Mouse (Mus musculus): ENCODE measurements at regions not wholly inside any gene's neighbourhood (a gene's known extent, or its start where the extent isn't known, plus 50 kb on each side); places are given as distances from the start of the nearest gene placed in this dataset.
"Not testable (repeated sequence)": the region's sequence is repeated elsewhere in the genome, so short reads cannot be mapped to it uniquely, and the experiment has no call there.

DNA sequence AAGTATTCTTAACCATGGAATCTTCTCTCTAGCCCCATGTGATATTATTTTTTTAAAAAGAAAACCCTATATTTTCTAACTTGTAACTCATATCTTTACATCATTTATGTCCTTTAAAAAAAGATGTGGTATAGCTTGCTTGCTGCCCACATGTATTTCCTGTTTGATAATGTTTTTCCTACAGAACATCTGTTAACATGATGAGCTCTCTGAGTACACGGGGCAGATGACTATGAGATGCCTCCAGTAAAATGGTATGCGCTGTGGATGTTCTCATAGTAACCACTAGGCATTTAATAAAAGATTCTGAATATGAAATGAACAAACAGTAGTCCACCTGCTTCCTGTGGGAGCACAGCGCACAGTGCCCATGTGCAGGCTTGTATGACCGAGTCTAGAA lies 101.3 kb upstream of the Gm5148 start:
- intact Hi-C loops (cut with DNase I): no loop called here
- DNase-seq: no peak

DNA sequence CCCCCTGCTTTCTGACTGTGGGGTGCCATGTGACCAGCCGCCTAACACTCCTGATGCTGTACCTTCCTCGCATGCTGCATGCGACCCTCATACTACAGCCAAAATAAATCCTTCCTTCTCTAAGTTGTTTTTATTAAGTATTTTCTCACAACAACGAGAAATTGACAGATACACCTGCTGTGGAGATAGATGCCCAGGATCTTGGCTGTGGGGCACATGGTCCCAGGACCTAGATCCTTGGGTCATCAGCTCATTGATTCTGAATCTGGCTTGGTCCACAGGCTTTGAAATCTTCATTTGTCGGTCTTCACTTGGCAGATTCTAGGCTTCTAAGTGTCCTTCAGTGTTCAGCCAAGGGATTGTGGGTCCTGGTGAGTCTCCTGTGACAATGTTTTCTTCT lies 100.4 kb upstream of the Gm5148 start:
- intact Hi-C loops (cut with DNase I): no loop called here
- no peak for DNase-seq

DNA sequence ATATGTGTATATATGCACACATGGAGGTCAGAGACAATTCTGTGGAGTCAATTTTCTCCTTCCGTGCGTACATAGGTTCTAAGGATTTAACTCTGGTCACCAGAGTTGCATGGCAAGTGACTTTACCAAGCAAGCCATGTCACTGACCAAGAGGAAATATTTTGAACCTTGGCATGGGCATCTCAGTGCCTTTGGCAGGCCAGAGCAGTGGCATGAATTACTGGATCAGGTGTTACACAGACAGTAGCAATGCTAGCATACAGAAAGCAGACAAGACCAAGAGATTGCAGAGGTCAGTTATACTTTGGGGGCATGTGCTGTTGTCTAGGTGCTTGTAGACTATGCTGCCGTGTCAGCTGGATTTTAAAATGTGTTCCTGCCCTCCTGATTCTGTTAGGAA lies 95.2 kb upstream of the Gm5148 start:
- intact Hi-C loops (cut with DNase I): no loop called here
- no peak for DNase-seq

DNA sequence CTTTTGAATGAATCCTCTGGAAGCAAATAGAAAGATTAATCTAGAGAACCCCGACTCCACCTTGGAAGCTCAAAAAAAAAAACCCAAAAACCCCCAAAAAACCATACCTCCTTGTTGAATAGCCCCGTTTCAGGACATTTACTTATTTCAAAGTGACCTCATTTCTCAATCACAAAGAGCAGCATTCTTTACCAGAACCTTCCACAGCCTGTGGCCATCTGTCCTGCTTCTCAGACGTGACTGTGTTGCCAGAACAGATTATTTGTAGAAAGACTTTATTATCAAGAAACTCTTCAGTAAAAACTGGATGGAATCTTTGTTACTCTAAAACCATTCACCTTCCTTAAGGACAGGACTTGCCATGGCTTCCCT lies 93.1 kb upstream of the Gm5148 start:
- intact Hi-C loops (cut with DNase I): no loop called here
- no peak for DNase-seq

DNA sequence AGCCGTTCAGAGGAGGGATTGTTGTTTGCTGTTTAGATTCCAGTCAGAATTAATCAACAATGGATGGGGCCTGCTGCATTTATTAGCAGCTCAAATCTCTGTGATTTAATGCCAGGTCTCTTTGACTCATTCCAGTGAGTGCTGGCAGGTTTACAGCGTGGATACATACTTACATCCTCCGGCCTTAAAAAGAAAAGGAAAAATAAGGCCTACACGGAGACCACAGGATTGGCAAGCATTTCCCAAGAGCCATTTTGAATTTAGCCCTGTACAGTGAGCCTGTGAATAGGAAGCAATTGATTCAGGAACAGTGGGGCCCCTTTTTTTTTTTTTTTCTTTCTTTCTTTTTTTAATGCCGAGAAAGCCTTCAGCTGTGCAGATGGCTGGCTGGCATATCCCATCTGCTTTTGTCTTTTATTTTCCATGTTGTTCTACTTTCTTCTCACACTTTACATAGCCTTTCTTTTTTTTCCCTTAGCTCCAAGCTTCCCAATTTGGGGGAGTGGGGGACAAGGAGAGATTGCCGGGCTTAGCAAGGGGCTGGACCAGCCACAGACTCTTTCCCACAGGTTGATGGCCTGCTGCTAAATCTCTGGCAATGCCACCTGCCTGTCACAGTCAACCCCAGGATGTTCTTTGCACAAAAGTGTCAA lies 92.6 kb upstream of the Gm5148 start:
- no peak for DNase-seq
- intact Hi-C loops (cut with DNase I): no loop called here

DNA sequence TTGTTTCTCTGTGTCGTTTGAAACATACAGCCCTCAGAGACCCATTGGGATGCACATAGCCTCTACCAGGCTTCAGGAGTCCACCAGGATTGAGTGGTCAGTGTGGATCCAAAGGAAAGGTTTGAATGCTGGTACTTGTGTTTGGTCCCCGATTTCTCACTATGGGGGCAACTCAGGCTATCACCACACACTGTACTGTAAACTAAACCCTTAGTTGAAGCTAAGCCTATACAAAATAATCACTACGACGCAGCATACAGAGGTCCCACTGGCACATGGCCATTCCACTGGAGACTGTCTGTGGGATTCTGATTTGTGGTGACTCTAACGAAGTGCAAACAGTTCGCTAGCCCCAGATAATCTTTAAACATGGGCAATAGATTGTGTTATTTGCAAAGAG lies 91.5 kb upstream of the Gm5148 start:
- no peak for DNase-seq
- intact Hi-C loops (cut with DNase I): no loop called here

DNA sequence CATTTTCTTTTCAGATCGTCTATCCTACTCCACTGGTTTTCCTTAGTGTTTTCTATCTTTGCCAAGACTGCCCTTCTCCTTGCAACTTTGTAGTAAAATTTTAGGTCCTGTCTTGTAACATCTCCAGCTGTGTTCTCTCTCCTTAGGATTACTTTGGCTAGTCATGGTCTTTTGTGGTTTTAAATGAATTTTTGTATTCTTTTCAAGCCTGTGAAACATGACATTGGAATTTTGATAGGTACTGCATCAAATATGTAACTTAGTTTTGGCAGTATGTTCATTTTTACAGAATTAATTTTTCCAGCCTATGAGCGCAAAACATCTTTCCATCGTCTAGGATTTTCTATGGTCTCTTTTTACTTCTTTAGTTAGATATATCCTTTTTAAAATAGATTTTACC lies 88.6 kb upstream of the Gm5148 start:
- intact Hi-C loops (cut with DNase I): no loop called here
- DNase-seq: no peak

DNA sequence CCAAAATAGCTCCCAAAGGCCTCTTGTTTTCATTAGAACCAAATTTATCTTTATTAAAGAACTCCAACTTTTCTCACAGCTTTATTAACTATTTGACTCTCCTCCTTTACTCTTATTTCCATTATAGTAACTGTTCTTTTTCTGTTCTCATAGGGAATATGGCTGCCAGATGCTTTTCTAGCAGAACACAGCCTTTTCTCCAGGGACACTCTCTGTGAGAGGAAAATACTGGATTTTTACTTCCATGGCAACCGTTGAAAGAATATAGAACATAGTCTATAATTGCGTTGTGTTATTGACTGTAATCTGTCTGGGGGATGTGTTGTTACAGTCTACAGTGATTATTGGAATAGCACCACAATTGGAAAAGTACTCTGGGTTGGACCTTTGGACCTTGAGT lies 87.1 kb upstream of the Gm5148 start:
- no peak for DNase-seq
- intact Hi-C loops (cut with DNase I): no loop called here

DNA sequence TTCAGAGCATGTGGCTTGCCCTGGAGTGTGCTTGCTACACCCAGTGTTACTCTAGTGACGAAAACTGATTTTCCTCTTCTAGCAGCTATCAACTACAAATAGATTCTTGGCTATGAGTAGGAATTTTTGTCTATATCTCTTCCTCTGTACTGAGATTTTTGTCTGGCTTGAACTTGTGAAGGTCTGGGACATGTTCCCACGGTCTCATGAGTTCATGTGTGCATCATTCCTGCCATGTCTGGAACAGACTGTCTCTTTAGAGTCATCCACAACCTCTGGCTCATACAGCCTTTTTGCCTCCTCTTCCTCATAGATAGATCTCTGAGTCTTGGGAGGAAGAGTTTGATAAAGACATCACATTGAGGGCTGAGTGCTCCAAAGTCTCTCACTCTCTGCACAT lies 86.5 kb upstream of the Gm5148 start:
- intact Hi-C loops (cut with DNase I): no loop called here
- no peak for DNase-seq

DNA sequence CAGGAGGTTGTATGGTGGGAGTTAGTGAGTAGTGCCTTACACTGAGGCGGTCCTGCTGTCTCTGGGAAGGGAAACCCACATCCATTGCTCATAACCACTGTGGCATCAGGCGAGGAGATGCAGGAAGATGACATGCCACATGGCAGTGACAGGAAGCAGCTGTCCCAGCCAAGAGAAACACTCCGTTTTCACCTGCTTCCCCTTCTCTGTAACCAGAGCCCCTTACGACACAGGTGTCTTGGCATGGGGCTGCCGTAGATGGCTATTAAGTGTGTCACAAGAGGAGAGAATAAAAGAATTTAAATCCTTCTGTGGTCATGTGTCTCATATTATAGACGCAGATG lies 81.5 kb upstream of the Gm5148 start:
- intact Hi-C loops (cut with DNase I): no loop called here
- DNase-seq: no peak

DNA sequence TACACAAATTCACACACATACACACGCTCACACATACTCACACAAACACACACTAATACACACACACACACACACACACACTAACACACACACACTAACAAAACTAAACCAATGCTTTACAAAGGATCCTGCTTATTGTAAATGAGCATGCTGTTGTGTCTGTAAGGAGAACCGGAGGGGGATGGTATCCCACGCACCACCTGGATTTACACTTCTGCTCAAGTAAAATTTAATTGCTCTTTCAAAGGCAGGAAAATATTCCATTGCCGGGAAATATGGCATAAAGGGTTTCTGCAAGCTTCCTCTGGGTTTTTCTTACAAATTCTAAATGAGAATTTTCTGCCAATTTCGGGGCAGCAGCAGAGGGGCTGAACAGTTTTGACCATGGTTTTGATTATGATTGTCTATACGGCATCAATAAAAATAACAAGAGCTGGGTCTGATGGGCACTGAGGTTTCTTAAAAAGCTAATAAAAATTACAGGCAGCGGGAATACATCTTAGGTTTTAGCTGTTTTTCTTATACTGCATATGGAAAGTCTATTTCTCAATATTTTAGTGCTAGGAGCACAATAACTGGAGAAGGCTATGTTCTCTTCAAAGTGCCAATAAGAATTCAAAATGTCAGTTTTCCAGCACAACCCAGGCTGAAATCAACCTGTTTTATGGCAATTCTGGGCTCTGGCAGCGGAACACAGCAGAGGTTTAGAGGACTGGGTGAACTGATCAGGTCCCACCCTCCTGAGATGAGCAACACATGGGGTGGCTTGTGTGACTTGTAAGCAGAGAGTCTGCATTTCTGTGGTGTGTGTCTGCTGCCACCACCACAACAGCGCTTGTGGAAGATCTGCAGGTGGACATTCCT lies 80.9 kb upstream of the Gm5148 start:
- DNase-seq: no peak
- intact Hi-C loops (cut with DNase I): no loop called here

DNA sequence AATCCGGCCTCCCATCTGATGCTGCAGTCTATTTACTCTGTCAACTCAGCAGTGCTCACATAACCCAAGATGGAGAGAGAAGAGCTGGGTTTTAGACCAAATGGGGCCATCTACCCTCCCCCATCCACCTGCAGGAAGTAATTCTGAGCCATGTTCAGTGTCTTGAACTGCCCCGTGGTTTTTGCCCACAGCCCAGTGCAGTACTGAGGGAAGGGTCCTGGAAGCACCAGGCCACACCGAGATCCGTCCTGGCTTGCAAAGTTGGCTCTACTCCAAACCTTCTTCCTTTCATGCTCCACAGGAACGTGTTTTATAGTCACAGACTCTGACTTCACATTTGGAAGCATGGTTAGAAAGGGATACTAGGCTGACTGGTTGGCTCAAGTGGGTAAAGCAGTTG lies 80.0 kb upstream of the Gm5148 start:
- DNase-seq: no peak
- intact Hi-C loops (cut with DNase I): no loop called here

DNA sequence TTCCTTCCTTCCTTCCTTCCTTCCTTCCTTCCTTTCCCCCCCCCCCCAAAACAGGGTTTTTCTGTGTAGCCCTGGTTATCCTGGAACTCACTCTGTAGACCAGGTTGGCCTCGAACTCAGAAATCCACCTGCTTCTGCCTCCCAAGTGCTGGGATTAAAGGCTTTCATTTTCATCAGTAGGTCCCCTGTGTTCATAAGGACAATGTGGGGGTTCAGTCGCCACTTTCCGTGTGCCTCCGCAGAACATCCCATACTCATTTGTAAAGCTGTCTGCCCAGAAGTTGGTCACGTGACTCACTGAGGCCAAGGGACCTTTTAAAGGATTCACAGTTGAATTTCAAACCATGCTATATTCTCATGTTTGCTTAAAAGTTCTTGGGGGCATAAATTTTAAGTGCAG lies 79.5 kb upstream of the Gm5148 start:
- intact Hi-C loops (cut with DNase I); DNase-seq: not testable (repeated sequence)

DNA sequence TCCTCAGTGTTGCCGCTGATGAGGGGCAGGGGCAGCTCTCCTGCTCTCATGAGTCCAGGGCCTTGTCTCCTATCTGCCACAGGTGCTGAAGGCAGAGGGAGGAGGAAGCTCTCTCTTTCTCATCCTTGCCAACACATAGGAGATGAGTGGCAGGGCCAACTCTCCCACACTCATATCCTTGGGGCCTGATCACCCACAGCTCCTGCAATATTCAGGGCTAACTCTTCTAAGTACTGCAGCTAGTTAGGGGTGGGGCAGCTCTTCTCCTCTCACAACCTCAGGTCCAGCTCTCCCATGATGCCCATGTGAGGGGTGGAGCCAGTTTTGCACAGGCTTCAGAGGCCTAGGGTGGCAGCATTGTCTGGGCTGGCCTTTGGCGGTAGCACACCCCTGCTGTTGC lies 77.3 kb upstream of the Gm5148 start:
- intact Hi-C loops (cut with DNase I): no loop called here
- no peak for DNase-seq

DNA sequence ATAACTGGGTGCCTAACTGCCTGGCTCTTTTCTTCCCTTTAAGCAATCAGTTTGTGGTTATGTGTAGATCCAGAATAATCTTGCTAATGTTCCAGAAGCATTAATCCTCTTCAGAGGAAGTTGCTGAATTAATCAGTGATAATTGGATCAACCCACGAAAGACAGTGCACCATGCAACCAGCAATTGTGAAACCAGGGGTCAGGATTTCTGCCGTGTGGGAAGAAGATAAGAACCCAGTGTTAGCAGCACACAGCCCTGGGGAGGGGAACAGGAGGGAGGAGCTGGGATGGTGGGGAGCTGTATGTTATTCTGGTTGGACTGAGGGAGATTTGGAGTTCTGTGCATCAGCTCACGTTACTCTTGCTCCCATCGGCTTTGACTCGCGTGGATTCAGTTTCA lies 75.5 kb upstream of the Gm5148 start:
- intact Hi-C loops (cut with DNase I): no loop called here
- no peak for DNase-seq

DNA sequence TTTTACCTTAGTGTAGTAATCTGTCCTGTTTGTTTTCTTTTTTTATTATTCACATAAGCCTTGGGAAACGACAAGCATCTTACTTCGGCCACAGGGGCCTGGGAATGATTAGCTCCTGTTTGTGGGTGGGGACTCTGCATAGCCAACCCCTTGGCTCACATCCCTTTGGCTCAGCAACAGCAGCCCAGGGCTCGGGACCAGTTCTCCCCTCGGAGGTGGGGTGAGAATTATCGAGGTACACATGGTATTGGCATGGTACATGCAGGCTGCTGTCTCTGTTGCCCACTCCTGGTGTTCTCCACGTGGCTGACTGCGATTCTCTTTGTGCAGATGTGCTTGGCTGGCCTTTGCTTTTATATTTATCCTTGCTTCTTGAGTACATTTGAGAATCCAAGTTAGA lies 65.4 kb upstream of the Gm5148 start:
- intact Hi-C loops (cut with DNase I): no loop called here
- DNase-seq: no peak

DNA sequence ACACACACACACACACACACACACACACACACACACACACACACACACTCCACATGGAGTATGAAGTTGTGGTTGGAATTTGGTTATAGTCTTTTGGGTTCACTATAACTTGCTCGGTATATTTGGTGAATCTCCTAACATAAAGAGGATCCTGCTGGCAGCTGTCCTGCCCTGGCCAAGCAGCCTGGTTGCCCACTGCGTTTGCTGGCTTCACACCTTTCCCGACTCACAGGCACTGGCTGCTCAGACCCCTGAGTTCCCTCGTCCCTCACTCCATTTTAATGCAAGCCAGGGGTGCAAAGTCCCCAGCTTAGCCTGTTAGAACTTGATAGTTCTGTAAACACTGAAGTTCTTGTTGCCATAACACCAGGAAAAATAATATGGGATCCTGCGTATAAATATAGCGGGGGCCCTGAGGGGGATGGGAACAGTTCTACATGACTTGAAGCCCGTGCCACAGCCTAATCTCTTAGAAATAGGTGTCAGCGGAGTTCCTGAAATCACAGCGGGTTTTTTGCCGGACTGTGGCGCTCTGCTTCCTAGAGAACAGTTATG lies 64.9 kb upstream of the Gm5148 start:
- DNase-seq: no peak
- intact Hi-C loops (cut with DNase I): no loop called here

DNA sequence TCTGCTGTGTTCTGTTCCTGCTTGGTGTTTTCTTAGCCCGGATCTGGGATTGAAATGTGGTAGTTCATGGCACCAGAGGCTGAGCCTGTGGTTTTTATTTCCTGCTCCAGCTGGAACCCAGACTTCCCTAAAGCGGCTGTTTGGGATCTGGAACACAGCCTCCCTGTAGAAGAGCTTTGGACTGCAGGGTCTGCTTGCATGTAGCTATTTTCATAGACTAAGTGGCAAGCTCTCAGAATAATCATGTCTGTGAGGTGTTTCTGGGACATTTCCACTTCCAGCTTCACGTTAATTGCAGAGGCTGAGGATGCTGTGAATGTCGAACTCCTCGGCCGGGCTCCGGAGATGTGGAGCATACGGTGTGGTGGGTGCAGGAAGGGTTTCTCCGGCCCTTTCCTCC lies 64.1 kb upstream of the Gm5148 start:
- intact Hi-C loops (cut with DNase I): no loop called here

DNA sequence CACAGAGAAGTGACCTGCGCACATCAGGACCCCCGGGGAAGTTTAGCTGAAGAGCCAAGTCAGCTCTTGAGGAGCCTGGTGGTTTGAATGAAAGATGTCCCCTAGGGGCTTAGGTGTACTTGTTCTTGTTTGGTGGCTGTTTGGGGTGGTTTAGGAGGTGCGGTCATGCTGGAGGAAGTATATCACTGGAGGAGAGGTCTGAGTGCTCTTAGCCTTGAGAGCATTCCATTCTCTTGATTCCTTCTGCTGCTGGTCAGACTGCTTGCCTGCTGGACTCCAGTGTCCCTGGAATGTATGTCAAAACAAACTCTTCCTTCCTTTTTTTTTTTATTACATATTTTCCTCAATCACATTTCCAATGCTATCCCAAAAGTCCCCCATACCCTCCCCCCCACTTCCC lies 62.5 kb upstream of the Gm5148 start:
- intact Hi-C loops (cut with DNase I): no loop called here
- DNase-seq: no peak

More for the DNA sequence above, 64.1 kb upstream of the Gm5148 start:
- DNase-seq: no peak

DNA sequence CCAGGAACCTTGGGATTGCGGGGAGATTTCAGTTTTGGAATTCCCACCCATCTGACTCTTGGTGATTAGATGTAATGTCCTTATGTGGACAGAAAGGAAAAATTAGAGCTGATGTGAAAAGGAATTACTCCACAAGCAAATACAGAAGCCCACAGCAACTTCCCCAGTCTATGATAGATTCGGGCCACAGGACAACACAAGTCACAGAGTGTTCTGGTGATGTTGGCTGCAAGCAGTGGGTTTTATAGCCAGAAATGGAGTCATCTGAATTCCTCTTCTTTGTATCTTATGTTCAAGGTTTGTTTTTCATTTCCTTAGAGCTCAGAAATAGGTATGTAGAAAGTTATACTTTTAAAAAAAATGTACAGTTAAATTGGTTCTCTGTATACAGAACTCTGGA lies 56.8 kb upstream of the Gm5148 start:
- DNase-seq: no peak

DNA sequence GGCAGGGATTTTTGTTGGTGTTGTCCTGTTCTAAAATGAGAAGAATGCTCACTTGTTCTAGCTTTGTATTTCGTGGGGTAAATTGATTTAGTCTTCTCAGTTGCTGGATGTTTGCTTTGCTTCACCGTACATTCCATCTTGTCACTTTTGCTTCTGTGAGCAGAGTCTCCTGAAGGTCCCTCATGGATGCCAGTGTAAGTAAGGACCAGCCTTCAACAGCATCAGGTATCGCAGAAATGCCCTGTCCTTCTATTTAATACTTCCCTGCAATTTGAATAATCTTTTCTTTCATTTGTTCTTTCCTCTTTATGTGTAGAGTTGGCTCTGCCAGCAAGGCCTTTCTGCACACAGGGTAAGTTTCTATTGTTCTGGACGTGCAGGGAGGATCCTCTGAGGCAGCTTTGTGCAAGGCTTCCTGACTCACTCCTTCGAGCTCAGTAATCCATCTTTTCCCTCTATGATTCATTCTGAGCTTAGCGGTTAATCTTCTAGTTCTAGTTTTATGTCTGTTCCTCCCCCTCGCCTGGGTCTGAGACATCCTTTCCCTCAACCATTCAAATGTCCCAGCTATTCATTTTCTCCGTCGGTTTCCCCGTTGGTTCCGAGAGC lies 55.7 kb upstream of the Gm5148 start:
- no peak for DNase-seq
- intact Hi-C loops (cut with DNase I): no loop called here

More for the DNA sequence above, 56.8 kb upstream of the Gm5148 start:
- intact Hi-C loops (cut with DNase I): no loop called here

DNA sequence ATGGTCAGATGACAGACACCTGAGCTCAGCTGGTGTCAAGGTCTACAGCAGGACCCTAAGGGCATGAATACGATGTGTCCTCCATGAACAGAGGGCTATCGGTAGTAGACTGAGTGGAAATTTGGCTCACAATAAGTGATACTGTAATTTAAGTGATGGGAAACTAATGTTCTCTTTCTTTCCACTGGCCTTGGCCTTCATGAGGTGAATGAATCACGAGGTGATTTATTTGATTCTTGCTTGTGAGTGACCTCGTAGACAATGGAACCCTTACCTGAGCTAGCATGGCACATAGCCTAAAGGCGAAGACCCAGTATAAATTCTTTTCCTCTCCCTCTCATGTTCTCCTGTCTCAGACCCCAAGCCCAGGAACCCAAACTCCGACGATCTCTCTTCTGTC lies 54.1 kb upstream of the Gm5148 start:
- intact Hi-C loops (cut with DNase I): no loop called here
- no peak for DNase-seq
